Mouse (Mus musculus) T-helper 1 cell (primary cell): Measurements from ENCODE around the gene Pusl1.

Experiments
- in situ Hi-C: fragments of 300-600 bp; cut with MboI, MseI; formaldehyde crosslinking; loops from one replicate; pipeline ENCODE4 v1.15.1; 2025; ENCODE audit warnings: high pct_unique_total_duplicates

Pusl1 gene

GRCm38 (mm10) chr4:155891551-155892001 is at the start of gene Pusl1, which contains the start of gene Acap3:
Pusl1 (minus strand) TSS chr4:155891781.
Acap3 (plus strand) TSS chr4:155891822.
- in situ Hi-C loops: loop anchor here (5.0 kb wide), 1 partner anchor 51 kb away; the partner anchor contains the start of gene Ube2j2

DNA sequence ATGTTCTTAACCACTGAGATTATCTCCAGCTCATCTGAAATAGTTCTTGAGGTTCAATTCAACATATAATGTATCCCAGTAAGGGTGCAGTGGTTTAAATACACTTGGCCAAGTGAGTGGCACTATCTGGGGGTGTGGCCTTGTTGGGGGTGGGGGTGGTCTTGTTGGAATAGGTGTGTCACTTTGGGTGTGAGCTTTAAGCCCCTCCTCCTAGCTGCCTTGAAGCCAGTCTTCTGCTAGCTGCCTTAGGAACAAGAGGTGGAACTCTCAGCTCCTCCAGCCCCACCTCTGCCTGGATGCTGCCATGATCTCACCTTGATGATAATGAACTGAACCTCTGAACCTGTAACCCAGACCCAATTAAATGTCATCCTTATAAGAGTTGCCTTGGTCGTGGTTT is 40.5 kb upstream of the Pusl1 start:
- in situ Hi-C loops: no loop called here

GRCm38 (mm10) chr4:155908751-155909150 is 17.2 kb upstream of the Pusl1 start:
- in situ Hi-C loops: no loop called here

GRCm38 (mm10) chr4:155908281-155908680 is 16.7 kb upstream of the Pusl1 start:
- in situ Hi-C loops: no loop called here

DNA sequence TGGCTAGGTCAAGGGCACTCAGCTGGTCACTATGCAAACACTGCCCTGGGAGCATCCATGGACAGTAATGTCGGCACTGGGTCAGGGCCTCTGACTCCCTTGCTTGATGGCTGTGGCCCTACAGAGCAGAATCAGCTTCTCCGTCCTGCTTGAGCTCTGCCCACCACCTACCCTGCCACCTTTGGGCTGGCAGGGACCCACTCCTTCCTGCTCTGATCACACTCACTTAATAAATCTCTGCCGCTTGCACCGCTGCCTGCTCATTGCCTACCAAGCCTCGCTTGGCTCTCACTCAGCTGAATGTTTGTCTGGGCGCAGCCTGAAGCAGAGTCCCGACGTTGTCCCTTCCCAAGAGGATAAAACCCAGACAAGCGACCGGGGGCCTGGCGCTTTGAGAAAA is 15.4 kb upstream of the Pusl1 start:
- in situ Hi-C loops: no loop called here

GRCm38 (mm10) chr4:155906125-155906524 is 14.5 kb upstream of the Pusl1 start:
- in situ Hi-C loops: no loop called here

- in situ Hi-C loops: no loop called here
Measured at GRCm38 (mm10) chr4:155905634-155906033, 14.1 kb upstream of the Pusl1 start.

GRCm38 (mm10) chr4:155904318-155905102 is 12.9 kb upstream of the Pusl1 start:
- in situ Hi-C loops: no loop called here

- in situ Hi-C loops: no loop called here
Measured at GRCm38 (mm10) chr4:155903246-155903645, 11.7 kb upstream of the Pusl1 start.

GRCm38 (mm10) chr4:155901205-155901604 is 9.6 kb upstream of the Pusl1 start:
- in situ Hi-C loops: no loop called here

- in situ Hi-C loops: no loop called here
Measured at GRCm38 (mm10) chr4:155899355-155899754, 7.8 kb upstream of the Pusl1 start.

DNA sequence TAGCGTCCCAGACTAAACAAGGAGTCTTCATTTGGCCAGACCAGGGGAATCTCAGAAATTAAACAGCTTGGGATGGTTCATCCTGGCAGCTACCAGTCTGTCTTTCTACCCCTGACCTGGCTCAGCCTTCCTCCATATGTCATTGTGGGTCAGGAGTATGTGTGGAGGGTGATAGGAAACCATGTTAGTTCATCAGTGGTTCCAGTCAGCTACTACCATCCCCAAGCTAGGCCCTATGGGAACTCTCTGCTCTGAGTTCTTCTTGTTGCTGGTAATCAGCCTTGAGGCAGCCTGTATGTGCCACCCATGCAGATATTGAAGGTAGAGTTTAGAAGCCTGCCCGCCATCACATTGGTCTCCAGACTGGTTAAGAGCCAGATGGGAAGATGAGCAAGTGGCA is 6.7 kb upstream of the Pusl1 start:
- in situ Hi-C loops: no loop called here

- in situ Hi-C loops: no loop called here
Measured at GRCm38 (mm10) chr4:155896461-155896860, 4.9 kb upstream of the Pusl1 start.

GRCm38 (mm10) chr4:155895826-155896225 is 4.2 kb upstream of the Pusl1 start:
- in situ Hi-C loops: no loop called here

GRCm38 (mm10) chr4:155895216-155895615 is 3.6 kb upstream of the Pusl1 start:
- in situ Hi-C loops: no loop called here

DNA sequence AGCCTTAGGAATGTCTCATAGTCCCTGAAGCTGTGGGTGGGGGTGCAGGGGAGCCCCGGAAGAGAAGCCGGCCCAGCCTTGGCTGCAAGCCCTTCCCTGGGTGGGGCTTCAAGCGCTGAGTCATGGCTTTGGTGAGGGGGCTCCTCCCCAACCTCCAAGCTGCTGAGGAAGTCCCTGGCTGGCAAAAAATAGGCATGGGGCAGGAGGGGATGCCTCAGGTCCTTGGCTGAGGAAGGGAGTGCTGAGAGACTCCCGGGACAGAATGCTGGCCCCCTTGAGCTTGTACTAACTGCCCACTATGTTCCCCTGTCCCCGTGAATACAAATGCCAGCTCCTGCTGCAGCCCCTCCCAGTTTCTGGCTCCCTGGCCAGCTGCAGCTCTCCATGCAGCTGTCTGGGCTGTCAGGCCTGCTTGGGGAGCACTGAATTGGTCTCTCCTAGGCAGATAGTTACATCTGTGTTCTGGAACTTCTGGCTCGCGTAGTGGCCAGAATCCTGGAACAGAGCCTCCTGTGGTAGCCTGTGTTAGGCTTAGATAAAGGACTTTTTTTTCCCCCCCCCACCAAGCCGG is 2.8 kb upstream of the Pusl1 start:
- in situ Hi-C loops: loop anchor here (5.0 kb wide), 1 partner anchor 48 kb away; the partner anchor contains the start of gene Ube2j2

DNA sequence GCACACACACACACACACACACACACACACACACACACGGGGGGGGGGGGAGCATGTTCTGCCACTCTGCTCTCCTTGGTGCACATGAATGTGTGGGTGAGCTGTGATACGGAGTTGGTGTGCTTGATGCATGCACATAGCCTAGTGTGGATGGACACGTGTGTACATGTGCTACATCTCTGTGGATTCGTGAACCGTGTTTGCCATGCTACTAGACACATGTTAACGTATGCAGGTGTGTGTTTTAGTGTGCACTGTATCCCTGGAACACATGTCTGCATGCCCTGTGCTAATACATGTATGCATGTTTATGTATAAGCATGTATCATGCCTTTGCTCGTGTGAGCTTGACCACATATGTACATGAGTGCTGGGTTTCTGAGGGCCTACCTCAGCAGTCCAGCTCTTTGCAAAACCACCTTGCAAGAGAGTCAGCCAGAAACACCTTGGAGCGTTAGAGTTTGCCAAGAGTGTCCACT is 1.7 kb upstream of the Pusl1 start:
- in situ Hi-C loops: loop anchor here (5.0 kb wide), 1 partner anchor 49 kb away; the partner anchor contains the start of gene Ube2j2

DNA sequence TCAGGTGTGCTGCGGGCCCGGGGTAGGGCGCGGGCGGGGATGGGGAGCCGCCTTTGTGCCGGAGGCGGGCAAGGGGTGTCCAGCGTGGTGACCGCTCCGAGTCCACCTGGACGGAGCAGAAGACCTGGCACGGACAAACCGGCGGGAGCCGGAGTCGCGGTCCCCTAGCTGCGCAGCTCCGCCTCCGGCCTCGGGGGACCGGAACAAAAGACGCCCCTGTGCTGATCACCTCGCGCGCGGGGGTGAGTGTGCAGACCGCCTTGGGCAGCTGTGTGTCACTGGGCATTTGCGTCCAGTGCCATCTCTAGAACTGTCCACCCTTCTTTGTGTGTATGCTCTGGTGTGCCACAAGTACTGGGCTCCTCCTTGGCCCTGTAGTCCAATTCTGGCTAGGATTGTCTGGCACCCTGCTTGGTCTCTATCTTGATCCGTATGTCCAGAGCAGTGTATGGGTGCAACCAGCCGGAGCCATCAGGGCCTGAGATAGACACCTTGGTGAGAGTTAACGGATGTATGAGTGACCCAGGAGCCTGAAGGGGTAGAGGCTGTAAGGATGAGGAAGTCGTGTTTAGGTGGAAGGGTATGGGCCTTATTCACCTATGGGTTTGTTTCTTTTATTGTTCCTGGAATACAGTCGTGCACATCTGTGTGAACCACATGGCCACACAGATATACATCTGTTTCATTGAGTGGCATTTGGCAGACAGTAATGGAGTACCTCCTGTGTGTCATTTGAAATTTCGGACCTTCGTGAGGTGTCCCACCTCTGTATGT is 1.0 kb upstream of the Pusl1 start:
- in situ Hi-C loops: loop anchor here (5.0 kb wide), 1 partner anchor 50 kb away; the partner anchor contains the start of gene Ube2j2

DNA sequence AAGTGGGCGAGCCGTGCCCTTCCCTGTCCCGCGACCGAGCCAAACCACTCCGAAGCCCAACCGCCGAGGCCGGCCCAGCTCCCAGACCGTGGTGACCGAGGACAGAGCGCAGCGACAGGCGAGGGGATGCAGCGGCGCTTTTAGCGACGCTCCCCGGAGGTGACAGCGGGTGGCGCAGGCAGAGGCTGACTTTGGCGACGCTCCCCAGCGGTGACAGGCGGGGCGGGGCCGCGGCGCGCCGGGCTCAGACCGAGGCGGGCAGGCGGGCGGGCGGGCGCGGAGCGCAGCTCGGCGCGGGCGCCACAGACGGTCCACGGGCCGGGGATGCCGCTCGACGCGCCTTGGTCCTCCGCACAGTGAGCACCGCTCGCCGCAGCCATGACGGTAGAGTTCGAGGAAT is 436 bp upstream of the Pusl1 start:
- in situ Hi-C loops: loop anchor here (5.0 kb wide), 1 partner anchor 50 kb away; the partner anchor contains the start of gene Ube2j2

DNA sequence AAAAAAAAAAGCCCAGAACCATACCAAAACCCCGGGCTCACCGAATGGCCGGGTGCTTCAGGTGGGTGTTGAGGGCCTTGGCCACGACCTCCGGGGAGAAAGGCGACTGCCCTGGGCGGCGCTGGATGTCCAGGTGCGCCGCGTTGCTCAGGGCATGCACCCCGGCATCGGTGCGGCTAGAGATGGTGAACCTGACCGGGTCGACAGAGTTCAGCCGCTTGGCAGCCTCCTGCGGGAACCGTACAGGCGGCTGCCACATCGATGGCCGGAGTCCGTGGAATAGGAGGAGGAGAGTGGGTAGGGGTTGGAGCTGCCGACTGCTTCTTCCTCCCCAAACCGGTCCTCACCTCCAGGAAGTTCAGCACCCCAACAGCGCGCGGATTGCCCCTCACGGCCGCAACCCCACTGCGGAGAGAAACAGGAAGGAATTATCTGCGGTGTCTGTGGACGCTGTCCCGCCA is 540 bp downstream of the Pusl1 start:
- in situ Hi-C loops: loop anchor here (5.0 kb wide), 1 partner anchor 51 kb away; the partner anchor contains the start of gene Ube2j2

DNA sequence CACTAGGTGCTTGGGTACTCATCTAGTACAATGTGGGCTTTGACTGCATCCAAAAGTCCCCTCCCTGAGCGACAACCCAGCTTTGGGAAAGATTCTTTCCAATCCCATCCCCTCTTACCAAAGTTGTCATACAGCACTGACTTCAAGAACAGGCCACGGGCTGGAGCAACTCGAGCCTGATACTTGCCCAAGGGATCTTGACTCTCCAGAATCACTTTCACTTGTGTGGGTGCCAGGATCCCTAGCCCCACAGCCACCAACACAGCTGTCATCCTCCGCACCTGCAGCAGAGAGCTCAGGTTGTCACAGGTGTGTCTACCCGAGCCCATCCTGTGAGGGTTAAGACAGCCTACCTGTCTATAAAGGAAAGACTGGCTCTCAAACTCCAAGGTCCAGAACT is 2.3 kb downstream of the Pusl1 start:
- in situ Hi-C loops: no loop called here

DNA sequence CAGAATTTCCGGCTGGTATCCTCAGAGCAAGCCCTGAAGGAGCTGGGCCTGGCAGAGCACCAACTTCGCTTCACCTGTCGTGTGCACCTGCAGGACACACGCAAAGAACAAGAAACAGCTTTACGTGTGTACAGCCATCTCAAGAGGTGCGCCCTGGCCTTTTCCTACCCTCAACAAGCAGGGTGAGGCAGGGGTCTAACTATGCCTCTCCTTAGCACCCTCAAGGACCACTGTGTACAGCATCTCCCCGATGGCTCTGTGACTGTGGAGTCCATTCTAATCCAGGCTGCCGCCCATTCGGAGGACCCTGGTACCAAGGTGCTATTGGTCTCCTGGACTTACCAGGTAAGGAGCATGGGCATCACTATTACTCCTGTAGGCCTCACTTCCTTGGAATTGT is 3.4 kb downstream of the Pusl1 start:
- in situ Hi-C loops: no loop called here
